Mouse (Mus musculus): ENCODE results near the gene Gm28051.

DNA sequence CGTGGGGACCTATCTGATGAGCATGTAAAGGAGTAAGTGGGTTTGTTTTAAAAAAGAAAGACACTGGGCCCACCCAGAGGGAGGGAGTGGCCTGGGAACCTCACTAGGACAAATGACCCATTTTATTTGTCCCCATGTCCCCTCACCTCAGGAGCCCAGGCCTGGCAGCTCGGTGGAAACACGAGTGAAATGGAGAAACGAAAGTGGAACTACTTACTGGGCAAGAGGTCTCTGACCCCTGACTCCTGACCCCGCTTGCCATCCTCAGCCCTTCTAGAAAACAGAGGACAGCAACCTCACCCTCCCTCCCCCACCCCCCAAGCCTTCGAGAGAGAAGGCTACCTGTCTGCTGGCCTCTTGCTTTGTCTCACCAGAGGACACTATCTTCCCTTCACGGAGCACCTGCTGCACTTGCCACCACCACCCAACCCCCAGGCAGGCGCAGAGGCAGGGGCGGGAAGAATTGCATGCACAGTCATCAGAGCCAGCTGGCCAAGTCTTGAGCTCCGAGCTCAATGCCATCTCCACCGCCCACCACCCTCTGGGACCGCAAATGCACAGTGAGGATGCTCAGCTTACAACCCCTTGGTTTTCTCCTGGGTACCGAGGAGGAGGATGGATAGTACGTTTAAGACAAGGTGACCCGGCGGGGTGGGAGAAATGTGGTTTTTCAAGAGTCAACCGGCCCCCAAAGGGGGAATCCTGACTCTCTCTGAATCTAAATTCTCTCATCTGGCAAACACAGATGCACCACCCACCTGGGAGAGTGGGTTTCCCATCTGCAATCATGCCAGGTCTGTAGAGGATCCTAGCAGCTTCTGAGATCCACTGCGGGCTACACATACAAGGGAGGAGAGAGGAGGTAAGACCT is 62.0 kb downstream of the Gm28051 start:
- no peak for TF ChIP-seq POLR2A (IDR thresholded peaks at IDR 0.05; ENCODE audit: control insufficient read depth, extremely low read depth, insufficient read depth, low read length, poor library complexity)
- no peak for TF ChIP-seq CTCF (IDR thresholded peaks at IDR 0.05; ENCODE audit: borderline replicate concordance, control insufficient read depth, extremely low read depth, insufficient read depth, low read length, poor library complexity)

Data from thymus, adult 2 months (tissue).